Mouse (Mus musculus) v-Abl transformed pro-B cells (cell line): ENCODE data around the gene Gm20388.
"Not testable (repeated sequence)": the region's sequence is repeated elsewhere in the genome, so short reads cannot be mapped to it uniquely, and the experiment has no call there.

Source experiments
- in situ Hi-C, 2 experiments: fragments of 400-800 bp; cut with MboI; formaldehyde crosslinking; loops; one replicate each; pipeline ENCODE4 v1.15.1; 2025; ENCODE audit not compliant: unreplicated experiment in 2 of 2

The Gm20388 gene

DNA sequence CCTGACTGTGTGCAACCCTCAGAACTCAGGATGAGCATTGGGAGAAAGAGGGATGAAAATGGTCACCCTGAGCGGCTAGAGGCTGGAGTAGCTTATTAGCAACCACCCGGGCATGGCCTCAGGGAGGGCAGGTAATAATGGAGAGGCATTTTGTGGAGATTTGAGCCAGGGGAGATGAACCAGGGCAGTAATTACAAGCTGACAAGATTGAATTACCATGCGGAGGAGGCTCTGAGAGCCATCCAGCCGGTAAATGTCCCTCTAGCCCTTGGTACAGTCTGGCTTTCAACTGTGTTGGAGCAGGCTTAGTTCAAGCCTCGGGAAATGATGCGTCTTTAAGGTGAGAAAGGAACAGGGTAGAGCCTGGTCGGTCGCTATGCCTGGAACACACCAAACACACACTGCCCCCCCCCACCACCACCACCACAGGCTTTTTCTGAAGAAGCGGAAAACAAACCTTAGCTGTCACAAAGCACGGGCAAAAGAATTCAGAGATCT, 1486.6 kb downstream of the Gm20388 start:
- in situ Hi-C loops, result loop anchor here in 1 of 2 experiments (10.0 to 25.0 kb wide), 2 partner anchors 115 to 282 kb away; partner anchors contain the start of gene Foxc2

- in situ Hi-C loops, result loop anchor here in 1 of 2 experiments (10.0 to 25.0 kb wide), 2 partner anchors 114 to 283 kb away; partner anchors contain the start of gene Foxc2
These were observed 1487.4 kb downstream of the Gm20388 start for GRCm38 (mm10) chr8:121398081-121398480.

- in situ Hi-C loops, result loop anchor here in 1 of 2 experiments (10.0 to 25.0 kb wide), 2 partner anchors 114 to 284 kb away; partner anchors contain the start of gene Foxc2
These were observed 1488.1 kb downstream of the Gm20388 start for GRCm38 (mm10) chr8:121398724-121399123.

DNA sequence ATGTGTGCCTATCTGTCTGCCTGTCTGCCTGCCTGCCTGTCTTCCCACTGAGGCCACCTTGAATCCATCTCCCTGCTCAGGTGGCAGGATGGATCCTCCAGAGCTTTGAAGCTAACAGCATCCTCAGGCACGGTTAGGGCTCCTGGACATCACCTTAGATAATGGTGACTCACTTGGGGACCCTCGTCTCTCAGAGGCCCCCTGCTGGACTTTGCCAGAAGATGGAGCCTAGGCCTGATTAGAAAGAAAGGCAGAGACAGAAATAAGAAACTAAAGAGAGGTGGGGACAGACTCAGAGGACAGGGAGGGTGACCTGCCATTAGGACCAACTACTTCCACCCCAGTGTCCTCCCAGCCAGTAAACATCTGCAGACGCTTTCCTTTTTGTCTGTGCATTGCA, 1488.5 kb downstream of the Gm20388 start:
- in situ Hi-C loops, result loop anchor here in 1 of 2 experiments (10.0 to 25.0 kb wide), 2 partner anchors 113 to 284 kb away; partner anchors contain the start of gene Foxc2

GRCm38 (mm10) chr8:121400581-121400980, 1489.9 kb downstream of the Gm20388 start:
- in situ Hi-C loops, result no loop called here

GRCm38 (mm10) chr8:121403821-121404220, 1493.2 kb downstream of the Gm20388 start:
- in situ Hi-C loops, result no loop called here

DNA sequence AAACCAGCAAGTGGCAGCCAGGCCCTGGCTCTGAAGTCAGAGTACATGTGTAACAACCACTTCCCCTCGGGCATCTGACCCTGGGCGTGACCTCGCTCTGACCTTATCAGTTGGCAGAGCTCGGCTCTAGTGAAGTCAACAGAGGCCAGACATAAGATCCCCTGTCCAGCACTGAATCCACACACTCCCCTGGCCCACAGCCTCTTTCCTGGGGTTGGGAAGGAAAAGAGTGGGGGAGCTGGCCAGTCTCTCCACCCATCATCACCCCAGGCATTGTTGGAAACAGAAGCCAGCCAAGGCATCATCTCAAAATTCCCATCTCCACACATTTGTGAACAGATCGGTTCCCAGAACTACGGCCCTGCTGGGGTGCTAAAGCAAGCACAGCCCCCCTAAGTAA, 1507.4 kb downstream of the Gm20388 start:
- in situ Hi-C loops, result no loop called here

DNA sequence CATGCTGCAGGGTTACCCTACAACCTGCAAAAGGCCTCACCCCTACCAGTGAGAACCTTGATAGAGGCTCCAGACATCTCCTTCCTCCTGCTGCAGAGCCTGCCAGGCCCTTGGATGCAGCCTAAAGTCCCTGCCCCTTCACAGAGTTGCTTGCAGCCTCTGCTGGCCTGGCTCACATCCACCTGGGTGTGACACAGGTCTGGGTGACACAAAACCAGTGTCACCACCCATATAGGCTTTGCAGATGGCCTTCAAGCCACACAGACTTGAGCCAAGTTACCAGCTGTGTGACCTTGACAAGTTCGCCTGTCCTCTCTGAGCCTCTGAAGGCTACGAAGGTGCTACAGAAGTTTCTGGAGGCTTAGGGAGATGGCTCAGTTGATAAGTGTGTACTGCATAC, 1508.9 kb downstream of the Gm20388 start:
- in situ Hi-C loops, result no loop called here

GRCm38 (mm10) chr8:121421009-121421408, 1510.4 kb downstream of the Gm20388 start:
- in situ Hi-C loops, result loop anchor here in 1 of 2 experiments (10.0 kb wide), 1 partner anchor 306 kb away; the partner anchor contains the start of gene Foxc2

DNA sequence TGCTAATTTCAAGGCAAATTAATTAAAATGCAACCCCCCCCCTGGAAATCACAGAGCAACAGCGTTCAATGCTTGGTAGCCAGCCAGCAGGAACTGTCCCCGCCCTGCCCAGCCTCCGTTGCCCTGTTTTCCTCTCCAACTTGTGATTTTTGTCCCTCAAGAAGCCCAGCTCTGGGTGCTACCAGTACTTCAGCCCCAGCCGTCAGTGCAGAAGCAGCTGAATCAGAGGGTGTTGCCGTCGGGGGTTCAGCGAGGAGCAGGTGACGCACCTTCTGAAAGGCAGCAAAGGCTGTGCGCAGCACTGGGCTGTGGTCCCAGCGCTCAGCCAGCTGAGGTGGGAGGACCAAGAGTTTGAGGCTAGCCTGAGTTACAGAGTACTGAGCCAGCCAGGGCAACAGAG, 1513.4 kb downstream of the Gm20388 start:
- in situ Hi-C loops, result loop anchor here in 1 of 2 experiments (10.0 kb wide), 1 partner anchor 309 kb away; the partner anchor contains the start of gene Foxc2

DNA sequence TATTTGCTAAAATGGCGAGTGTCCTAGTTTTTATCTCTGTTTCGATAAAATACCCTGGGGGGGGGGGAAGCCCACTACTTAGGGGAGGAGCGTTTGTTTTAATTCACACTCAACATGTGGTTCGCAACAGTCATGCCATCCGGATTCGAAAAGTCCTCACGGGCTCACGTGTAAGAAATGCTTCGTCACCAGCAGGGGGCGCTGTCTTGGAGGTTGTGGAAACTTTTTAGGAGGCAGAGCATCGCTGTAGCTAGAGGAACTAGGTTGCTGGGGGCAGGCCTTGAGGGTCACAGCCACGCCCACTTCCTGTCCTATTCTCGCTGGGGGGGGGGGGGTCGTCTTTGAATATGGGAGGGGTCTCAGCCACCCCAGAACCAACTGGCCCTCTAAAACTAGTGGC, 1514.0 kb downstream of the Gm20388 start:
- in situ Hi-C loops, result loop anchor here in 1 of 2 experiments (10.0 kb wide), 1 partner anchor 310 kb away; the partner anchor contains the start of gene Foxc2

- in situ Hi-C loops, result loop anchor here in 1 of 2 experiments (5.0 kb wide), 2 partner anchors 49 to 81 kb away; no protein-coding TSS in a partner anchor
These were observed 1520.9 kb downstream of the Gm20388 start for GRCm38 (mm10) chr8:121431499-121431898.

GRCm38 (mm10) chr8:121433466-121433865, 1522.8 kb downstream of the Gm20388 start:
- in situ Hi-C loops, result loop anchor here in 1 of 2 experiments (5.0 kb wide), 2 partner anchors 51 to 79 kb away; no protein-coding TSS in a partner anchor

DNA sequence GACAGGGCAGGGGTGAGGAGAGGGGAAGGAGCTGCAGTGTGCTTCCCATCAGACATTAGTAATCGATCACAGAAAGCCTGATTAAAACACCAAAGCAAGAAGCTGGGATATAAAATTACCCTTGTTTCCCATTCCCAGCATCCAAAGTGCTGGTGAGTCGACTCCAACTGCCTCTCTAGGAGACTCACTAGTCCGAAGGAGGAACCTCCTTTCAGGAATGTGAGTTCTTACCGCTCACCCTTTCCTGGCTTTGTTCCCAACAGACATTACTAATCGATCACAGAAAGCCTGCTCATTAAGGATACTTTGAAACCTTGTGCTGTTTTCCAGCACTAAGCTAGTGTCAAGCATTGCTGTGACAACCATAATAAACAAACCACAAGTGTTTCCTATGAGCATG, 1526.0 kb downstream of the Gm20388 start:
- in situ Hi-C loops, result loop anchor here in 1 of 2 experiments (5.0 kb wide), 1 partner anchor 324 kb away; no protein-coding TSS in a partner anchor

GRCm38 (mm10) chr8:121437506-121437905, 1526.9 kb downstream of the Gm20388 start:
- in situ Hi-C loops, result loop anchor here in 1 of 2 experiments (5.0 kb wide), 1 partner anchor 325 kb away; no protein-coding TSS in a partner anchor

- in situ Hi-C loops, result loop anchor here in 1 of 2 experiments (5.0 kb wide), 1 partner anchor 326 kb away; no protein-coding TSS in a partner anchor
These were observed 1527.5 kb downstream of the Gm20388 start for GRCm38 (mm10) chr8:121438111-121438510.

GRCm38 (mm10) chr8:121439351-121439750, 1528.7 kb downstream of the Gm20388 start:
- in situ Hi-C loops, result loop anchor here in 1 of 2 experiments (5.0 kb wide), 1 partner anchor 327 kb away; no protein-coding TSS in a partner anchor

GRCm38 (mm10) chr8:121443361-121443760, 1532.7 kb downstream of the Gm20388 start:
- in situ Hi-C loops, result no loop called here

GRCm38 (mm10) chr8:121444521-121444920, 1533.9 kb downstream of the Gm20388 start:
- in situ Hi-C loops, result not testable (repeated sequence)

DNA sequence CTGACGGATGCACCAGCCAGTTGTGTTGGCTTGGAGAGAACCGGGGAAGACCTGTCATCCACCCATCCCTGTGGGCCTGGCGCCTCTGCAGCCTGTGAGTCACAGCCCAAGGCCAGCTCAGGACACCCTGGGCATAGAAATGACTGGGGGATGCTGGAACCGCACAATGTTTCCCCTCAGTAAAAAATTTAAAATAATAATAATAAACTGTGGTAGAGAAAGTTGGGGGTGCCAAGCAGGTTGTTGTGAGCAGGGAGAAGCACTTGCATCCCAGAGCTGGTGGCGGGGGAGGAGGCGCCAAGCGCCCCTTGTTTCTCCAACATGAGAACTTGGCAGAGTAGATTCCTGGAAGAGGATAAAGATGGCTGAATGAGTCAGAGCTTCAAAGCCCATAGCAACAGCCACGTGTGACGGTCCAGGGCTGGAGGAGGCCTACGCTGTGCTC, 1534.4 kb downstream of the Gm20388 start:
- in situ Hi-C loops, result no loop called here

DNA sequence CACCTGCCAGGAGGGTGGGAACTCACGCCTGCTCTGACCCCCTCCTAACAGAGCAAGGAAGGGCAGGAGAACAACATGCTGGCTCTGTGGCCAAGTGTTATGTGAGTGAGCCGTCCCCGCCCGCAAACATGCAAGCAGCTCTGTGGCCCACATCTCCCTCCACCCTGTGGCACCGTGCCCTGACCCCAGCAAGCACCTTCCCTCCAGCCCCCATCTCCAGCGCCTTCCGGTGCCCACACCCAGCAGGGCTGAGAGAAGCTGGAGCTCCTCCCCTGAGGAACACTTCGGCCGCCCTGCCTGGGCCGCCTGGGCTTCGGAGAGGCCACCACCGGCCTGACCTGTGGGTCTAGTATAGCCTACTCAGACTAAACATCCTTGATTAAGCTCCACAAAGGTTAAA, 1535.5 kb downstream of the Gm20388 start:
- in situ Hi-C loops, result no loop called here

DNA sequence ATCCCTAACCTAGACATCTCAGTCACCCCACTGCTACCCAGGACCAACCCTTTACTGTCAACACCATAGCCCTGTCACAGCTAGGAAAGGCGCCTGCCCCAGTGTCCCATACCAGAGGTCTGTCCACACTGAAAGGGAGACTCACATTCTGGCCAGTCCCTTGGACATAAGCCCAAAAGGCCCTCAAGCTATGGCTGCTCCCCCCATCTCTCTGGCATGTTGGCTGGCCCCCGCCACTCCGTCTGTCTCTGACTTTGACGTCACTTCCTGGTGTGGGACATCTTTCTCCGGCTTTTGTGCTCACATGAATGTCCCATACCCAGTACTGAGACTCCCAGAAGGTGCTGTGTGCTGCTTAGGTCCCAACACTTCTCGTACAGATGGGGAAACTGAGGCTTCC, 1536.2 kb downstream of the Gm20388 start:
- in situ Hi-C loops, result no loop called here
